Mouse (Mus musculus): ENCODE results near the gene Tnnt2.

Tnnt2 gene

DNA sequence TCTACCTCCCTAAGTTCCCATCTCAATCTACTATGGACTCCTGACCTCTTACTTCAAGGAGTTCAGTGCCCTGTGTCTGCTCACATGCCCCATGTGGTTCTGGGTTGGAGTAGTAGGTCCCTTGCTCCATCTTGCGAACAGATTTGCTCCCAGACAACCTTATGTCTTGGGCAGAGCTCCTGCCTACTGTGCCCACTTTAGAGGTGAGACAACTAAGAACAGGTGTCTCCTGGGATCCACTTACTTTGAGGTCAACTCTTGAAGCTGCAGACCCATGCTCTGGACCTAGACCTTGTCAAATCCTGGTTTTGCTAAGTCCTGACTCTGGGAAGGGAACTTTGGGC lies 19.2 kb downstream of the Tnnt2 start:
- DNase-seq (ENCODE audit: low spot score in 2 of 2): no peak

DNA sequence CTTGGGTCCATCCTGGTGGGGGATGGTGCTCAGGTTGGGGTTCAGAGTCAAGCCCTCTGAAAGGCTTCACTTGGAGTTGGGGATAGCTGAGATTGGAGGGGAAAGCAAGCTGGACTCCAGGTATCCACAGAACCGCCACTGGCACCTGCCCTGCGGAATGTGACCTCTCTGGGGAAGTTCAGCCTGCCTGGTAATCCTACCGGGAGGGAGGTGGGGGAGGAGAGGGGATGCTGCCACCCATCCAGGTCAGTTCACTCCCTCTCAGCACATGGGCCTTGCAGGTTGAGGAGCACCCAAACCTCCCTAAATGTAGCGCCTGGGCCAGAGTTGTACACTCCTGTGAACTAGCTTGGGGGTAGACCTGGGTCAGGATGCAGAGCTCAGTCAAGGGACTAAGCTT lies 19.9 kb downstream of the Tnnt2 start:
- no peak for DNase-seq (ENCODE audit: low spot score in 2 of 2)

DNA sequence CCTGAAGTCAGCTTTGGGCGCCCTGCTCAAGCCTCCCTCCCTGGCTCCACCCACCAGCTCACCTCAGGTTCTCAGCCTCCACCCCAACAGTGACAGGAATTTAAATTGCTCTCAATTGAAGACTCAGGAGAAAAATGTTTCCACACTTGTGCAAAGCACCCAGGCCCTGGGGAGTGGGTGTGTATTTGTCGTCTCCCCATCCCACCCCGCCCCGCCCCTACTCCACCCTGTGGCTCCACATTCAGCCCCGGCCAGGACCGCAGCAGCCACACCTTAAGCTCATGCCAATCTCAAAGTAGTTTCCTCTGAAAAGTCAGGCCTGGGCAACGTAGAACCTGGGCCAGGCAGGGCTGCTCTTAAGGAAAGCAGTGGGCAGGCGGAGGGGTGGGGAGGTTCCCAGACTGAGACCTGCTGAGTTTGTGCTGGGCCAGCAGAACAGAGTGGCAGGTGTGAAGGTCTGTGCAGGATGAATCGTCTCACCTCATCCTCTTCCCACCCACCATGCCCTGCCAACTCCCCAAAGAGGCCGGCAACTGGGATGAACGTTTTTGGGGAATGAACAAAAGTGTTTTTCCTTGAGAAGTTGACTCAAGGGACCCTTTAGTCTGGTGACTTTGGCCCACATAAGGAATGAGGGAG lies 21.1 kb downstream of the Tnnt2 start:
- no peak for DNase-seq (ENCODE audit: low spot score in 2 of 2)

DNA sequence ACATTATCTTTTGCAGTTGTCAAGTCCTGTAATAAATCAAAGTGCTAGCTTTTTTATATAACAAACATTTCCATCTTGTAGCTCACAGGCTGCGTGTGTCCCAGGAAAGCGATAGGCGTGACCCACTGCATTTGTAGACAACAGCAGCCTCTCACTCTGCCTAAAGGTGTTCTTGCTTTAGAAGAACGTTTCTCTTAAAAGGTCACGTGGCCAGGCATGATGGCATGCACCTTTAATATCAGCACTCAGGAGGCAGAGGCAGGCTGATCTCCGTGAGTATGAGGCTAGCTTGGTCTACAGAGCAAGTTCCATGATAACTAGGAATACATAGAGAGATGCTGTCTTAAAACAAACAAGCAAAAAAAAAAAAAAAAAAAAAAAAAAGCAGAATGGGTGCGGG lies 22.4 kb downstream of the Tnnt2 start:
- DNase-seq (ENCODE audit: low spot score in 2 of 2): no peak

DNA sequence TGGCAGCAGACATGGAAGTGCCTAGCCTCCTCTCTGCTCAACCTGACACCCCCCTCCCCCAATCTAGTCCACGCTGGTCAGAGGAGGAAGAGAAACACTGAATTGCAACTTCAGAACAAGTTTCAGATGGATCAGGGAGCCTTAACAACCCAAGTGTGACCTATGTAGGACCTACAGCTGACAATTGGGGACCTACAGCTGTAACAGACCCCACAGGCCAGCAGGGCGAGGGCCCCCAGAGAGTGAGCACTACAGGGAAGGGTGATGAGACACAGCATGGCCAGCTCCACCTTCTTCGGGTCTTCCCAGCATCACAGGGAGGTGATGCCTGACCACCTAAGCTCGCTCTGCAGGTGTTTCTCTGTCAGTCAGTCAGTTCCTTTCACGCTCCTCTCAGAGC lies 24.9 kb downstream of the Tnnt2 start:
- no peak for DNase-seq (ENCODE audit: low spot score in 2 of 2)

DNA sequence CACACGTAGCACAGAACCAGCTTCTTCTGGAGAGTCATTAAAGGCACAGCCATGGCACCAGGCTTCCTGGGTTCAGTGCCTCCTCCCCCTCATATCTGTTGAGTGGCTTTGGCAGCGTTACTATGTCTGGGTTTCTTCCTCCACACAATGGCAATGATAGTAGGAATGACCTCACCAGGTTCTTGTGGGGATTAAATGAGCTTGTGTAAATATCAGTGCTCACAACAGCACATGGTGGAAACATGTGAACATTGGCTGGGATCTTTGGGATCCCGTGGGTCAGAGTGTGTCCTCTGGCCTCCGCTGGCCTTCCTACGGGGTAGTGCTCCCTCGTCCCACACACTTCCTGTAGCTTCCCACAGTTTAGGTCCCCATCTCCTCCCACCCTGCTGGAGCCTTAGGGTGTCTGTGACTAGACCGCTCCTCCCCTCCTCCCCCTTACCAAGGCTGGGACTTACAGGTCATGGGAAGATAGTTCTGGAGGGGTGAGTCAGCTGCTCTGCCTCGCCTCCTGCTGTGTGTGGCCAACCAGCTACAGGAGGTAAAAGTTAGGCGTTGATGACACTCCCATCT lies 25.9 kb downstream of the Tnnt2 start:
- DNase-seq (ENCODE audit: low spot score in 2 of 2): no peak

DNA sequence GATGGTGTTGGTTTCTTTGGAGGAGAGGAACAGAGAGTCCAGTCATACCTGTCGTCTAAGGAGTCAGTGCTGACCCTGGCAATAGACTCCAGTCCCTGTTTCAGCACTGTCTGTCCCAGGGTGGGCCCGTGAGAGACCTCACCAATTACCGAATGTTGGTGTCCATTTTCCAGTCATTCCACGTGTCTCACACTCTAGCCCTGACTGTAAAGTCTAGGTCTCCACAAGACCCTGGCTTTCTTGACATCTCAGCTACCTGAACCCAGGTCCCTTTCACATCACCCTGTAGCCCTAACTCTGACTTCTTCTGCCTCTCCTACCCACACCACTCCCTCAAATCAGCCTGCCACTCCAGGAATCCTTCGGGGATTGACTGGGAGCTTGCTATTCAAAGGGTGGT lies 26.4 kb downstream of the Tnnt2 start:
- DNase-seq (ENCODE audit: low spot score in 2 of 2): no peak

DNA sequence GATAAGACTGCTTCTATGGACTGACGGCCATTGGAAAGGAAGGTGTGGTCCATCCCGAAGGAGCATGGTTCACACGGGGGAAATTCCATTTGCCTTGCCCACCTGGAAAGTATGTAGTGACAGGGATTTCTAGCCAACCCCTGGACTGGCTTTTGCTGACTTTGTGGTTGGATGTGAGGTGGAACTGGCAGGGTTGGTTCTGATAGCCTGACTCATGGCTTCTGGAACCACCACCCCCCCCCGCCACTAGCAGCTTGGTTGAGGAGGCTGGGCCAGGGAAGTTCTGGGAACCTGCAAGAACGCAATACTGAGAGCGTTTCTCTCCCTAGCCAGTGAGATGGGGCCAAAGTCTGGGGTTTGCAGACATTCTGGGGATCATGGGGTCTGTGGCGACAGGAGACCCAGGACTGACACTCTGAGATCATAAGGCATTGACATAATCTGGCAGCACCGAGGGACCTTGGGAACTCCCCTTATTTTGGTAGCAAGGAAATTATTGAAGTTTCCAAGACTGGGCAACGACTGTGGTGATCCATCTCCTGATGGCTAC lies 27.7 kb downstream of the Tnnt2 start:
- DNase-seq (ENCODE audit: low spot score in 2 of 2): no peak

DNA sequence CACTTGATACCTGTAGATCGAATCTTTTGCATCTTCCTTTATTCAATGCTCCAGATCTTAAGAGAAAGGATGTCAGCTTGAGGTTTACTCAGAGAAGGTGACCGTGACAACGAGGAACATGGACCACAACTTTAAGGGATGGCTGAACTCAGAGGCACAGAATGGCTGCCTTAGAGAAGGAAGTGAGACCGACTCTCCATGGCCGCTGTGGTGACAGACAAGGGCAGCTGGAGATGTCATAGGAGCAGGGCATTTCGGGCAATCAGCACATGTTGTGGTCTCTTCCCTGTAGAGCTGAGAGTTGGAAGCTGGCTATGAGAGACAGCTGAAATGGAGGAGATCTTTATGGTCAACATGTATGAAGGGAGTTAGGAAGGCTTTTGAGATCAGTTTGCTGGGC lies 28.7 kb downstream of the Tnnt2 start:
- DNase-seq (ENCODE audit: low spot score in 2 of 2): no peak

DNA sequence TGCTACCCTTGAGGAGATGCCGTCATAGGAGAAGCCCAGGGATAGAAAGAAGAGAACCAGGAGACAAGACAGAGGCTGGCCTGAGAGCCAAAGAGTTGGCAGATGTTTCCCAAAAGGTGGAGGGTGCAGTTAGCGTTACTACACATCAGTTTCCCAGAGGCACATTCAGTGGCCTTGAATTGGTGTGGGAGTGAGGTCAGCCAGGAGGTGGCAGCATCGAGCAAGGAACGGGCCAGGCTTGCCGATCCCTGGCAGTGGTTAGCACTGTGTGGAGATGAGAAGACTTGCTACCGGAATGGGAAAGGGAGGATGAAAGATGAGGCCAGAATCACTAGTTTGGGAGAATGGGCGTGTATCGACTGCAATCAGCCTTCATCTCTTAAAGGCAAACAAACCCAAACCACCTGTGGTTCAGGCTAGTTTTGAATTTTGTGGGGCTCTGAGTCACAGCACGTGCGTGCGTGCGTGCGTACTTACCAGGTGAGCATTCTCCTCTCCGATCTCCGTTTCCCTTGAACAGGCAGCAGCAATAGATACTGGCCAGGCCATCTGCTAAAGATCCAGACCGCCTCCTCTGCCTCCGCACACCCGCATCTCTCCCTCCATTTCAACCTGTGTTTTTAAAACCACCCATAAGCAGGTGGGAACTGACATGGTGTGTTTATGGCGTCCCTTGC lies 29.5 kb downstream of the Tnnt2 start:
- DNase-seq (ENCODE audit: low spot score in 2 of 2): peak; percentile 42 to 80

DNA sequence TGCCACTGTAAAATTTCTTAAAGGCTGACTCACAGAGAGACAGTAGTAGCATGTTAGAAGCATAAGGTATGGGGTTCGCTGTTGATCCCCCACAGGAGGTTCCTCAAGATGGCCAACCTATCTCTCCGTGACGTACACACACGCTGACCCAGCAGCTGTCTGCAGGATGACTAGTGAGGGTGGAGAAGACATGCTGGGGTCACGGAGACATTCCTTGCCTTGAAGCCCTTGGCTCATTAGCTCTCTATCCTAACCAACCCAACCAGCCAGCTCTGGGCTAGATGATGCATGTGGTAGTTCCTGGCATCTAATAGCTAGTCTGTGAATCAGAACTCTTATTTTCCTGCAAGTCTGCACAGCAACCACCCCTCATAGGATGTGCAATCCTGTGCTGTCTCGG lies 32.4 kb downstream of the Tnnt2 start:
- DNase-seq (ENCODE audit: low spot score in 2 of 2): no peak

DNA sequence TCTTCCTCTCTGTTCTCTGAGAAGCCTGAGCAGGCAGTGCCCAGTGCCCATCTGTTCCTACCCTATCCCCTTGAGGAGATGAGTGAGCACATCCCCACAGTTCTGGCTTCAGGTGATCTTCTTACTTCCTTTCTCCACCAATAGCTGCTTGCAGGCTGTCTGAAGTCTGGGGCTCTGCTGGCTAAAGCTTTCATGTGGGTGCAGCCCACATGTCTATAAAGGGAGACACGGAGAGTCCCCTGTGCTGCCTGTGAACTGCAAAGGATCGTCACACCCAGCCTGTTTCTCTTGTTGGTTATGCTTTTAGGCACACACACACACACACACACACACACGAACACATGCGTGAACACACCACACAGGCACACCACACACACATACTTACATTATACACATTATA lies 36.8 kb downstream of the Tnnt2 start:
- DNase-seq (ENCODE audit: low spot score in 2 of 2): no peak

DNA sequence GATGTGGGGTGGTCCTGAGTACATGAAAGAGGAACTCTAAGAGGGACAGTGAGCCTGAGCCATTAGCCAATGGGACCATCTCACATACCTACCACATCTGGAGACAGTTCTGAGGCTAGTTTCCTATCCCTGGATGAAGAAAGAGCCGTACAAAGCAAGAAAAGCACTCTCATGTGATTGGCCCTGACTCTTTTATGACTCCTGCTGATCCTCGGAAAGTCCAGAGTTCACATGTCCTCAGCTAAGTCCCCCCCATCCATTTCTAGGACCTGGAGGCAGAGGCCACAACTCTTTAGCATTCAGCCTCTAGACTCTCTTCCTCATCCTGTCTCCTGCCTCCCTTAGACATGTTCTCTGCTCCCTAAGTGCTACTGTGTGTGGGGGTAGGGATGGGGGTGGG lies 41.1 kb downstream of the Tnnt2 start:
- no peak for DNase-seq (ENCODE audit: low spot score in 2 of 2)

DNA sequence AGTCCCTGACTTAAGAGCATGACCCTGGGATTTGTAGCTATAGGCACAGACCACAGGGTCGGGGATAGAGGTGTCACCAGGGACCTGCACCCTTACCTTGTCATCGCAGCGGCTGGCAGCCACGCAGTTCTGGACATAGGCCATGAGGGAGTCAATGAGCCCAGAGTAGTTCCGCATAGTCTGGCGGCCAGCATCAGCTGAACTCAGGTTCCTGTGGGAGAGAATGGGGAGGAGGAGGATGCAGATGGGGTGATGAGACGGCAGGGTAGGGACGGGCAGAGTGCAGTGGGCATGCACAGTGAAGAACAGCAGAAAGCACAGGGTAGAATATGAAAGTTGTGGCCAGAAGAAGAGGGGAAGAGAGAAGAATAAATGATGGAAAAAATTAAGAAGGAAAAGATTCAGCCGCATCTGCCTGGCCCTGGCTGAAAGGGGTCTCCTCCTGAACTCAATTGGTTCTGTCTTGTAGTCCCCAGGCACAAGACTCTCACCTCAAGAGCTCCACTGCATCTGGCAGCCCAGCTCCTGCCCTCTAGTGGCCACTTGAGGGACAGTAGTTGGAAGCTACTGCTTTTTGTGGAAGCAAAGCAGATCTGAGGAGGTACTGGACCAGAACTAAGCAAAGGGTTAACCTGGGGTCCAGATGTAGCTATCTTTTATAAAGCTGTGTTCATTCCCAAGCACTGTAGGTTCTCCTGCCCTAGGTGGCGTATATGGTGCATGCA lies 46.4 kb downstream of the Tnnt2 start:
- DNase-seq (ENCODE audit: low spot score in 2 of 2): peak; percentile 13 to 65

DNA sequence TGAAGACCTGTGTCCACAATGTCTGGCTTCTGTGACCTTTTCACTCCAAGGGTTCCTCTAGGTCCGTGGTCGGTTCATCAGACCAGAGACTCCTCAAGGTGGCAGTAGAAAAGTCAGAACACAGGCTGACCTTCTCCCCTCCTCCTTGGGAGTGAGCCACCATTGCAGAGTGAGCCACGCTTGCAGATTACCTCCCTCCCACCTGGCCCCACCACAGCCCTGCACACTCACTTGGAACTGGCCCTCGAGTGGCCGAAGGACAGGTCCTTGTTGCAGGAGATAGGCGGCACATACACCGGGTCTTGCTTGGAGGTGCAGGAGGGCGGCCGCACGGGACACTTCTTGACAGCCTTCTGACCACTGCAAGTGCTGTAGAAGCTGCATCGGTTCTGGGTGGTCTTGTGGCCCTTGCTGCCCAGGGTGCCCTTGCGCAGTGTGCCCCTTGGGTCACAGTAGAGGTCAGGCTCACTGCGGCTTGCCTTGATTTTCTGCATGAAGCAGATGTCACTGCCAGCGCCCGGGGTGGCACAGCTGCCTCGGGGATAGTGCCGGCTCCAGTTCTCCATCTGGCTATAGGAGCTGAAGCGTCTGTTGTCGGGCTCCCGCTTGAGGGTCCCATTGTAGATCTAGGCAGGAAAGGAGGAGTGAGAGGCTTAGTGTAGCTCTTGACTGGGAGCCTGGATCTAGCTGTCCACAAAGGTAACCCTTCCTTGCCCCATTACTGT lies 53.5 kb downstream of the Tnnt2 start:
- no peak for DNase-seq (ENCODE audit: low spot score in 2 of 2)

DNA sequence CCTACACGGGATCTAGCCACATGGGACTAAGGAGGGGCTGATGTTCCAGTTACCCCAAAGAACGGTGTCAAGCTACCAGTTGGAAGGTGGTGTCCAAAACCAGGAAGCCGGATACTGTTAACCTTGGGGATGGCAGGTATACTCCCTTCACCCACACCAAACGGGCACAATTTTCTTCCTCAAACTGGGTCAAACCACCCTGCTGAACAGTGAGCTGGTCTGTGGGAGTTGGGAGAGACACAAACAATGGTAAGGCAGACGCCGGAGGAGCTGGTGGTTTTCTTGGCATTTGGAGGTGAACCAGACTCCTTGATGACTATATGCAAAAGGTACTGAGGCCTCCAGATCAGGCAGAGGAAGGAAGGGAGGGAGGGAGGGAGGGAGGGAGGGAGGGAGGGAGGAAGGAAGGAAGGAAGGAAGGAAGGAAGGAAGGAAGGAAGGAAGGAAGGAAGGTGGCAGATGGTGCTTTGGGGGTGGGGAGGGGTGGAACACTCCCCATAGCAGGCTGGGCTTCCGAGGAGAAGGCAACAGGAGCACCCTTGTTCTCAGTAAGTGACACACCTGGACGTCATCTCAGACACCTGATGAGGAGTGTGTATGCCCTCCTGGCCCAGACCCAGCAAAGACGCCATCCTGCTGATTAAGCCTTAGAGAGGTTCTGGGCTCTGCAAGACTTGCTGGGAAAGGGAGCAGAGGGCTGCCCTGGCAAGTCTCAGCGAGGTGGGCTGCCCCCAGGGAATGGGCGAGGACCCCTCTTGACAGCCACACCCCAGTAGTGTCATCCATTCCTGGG lies 55.5 kb downstream of the Tnnt2 start:
- DNase-seq (ENCODE audit: low spot score in 2 of 2): no peak

DNA sequence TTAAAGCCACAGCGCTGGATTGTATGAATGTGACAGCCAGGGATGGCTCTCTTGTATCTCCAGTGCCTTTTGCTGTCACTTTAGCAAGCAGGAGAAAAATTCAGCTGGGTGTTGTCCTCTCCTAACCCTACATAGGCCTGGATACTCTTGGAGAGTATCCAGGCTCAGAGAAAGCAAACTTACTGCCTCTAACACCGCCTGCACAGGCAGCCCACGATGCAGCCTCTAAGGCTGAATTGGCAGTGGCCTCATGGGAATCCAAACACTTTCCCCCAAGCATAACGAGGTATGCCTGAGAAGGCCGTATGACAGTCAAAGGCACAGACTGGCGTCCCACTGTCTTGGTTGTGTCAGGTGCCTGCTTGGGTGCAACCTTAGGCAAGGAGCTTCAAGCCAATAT lies 56.1 kb downstream of the Tnnt2 start:
- no peak for DNase-seq (ENCODE audit: low spot score in 2 of 2)

DNA sequence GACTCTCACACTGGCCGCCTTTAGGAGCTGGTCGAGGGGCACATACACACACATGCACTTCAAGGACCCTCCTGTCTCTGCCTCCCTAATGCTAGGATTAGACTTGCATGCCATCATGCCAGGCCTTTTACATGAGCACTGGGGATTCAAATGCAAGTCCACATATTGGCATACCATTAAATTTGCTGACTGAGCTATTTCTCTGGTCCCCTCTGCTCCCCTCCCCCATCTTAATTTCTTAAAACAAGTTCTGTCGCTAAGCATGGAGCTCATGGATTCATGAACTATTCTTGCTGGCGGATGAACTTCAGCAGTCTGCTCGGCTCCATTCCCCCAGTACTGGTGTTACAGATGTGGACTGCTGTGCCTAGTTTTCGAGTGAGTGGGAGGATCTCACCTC lies 56.6 kb downstream of the Tnnt2 start:
- DNase-seq (ENCODE audit: low spot score in 2 of 2): no peak

DNA sequence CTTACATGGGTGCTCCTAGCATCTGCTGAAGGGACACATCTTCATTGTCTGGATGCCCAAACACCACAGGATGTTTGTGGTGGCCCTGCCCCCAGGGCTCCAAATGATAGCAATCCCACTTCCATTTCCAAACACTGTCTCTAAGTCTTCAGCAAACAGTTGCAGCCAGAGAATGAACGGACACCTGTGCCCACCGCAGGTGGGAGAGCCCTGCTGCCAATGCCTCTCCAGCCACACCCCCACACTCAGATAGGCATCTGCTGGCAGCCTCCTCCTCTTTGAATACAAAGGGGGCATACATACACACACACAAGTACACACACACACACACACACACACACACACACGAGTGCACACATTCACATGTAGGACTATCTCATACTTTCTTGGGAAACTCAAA lies 57.2 kb downstream of the Tnnt2 start:
- DNase-seq (ENCODE audit: low spot score in 2 of 2): no peak

DNA sequence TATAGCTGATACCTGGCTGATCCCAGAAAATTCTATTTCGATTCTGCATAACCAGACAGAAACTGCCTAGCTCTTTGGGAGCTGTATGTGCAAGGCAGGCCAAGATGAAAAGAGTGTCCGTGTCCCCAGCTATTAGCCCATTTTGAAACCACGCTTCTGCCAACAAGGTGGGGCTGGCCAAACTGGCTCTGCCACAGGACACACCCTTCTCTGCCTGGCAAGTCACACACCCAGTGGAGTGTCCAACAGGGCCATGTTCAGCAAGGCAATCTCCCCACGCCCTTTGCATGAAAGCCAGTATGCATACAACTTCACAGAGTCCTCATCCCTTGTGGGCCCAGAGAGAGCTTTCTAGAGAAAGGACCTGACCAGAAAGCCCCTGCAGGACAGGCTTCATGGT lies 59.2 kb downstream of the Tnnt2 start:
- no peak for DNase-seq (ENCODE audit: low spot score in 2 of 2)

DNA sequence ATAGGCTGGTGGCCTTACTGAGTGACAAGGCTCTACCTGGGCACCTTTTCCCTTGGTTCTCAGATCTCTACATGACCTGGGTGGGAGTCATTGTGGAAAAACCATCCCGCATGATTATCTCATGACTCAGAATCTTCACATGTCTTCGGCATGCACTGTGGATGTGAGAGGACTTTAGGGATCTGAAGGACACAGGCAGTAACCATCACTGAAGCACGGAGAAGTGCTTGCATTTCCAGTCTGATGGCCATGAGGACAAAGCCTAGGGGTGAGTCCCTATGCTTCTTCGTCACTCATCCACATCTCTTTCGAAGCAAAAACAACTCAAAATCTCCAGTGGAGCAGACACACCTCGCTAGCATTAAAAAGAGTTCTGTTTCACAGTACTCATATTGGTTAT lies 63.1 kb downstream of the Tnnt2 start:
- no peak for DNase-seq (ENCODE audit: low spot score in 2 of 2)

All from thymus, postnatal 10 days (tissue).